In genomic region chr3:103438791-103439354, GRCm38 (mm10) we compare ENCODE assay signal across 8 mouse cellular contexts.
DNase-seq lines count a peak whose midpoint lies in the region; ATAC-seq and TF ChIP-seq lines count a peak whose summit lies in the region.

No protein-coding gene starts in this region.

- H3K4me1 ChIP-seq in CH12.LX (ENCODE audit: control insufficient read depth in 1 of 2, insufficient read depth in 2 of 2) = no peaks in the 10 kb centered on the region
- no peaks in the 10 kb centered on the region for H3K4me1 ChIP-seq in forebrain, embryonic 15.5 days

- H3K36me3 ChIP-seq in CH12.LX (replicated peaks in 1 of 2; ENCODE audit: control insufficient read depth in 1 of 2, insufficient read depth in 1 of 2, low read length in 1 of 2) = no peaks in the 10 kb centered on the region
- no peaks in the 10 kb centered on the region for H3K36me3 ChIP-seq in forebrain, embryonic 15.5 days

- H3K9ac ChIP-seq in CH12.LX (ENCODE audit: insufficient read depth, low read depth) = no peak overlapping the region
- no peak overlapping the region for H3K9ac ChIP-seq in forebrain, embryonic 15.5 days (replicated peaks)

- dilution Hi-C loops in CH12.LX (cut with MboI; ENCODE audit: extremely low pct_ligation_motif_present, extremely low pct_unique_long_range_greater_than_20kb, low sequenced_read_pairs) = no loop called here

- no peaks in the 10 kb centered on the region for H3K9me3 ChIP-seq in CH12.LX (replicated peaks; ENCODE audit: low read length)
- H3K9me3 ChIP-seq in forebrain, embryonic 15.5 days = no peaks in the 10 kb centered on the region

- peak; percentile 51 for ATAC-seq in forebrain, embryonic 15.5 days (replicated peaks)
- ATAC-seq in activated CD4-positive, CD25-positive, alpha-beta regulatory T cell, adult 4 months = no peak

- in situ Hi-C loops in CH12.LX (cut with MboI; ENCODE audit: low pct_ligation_motif_present, low pct_unique_long_range_greater_than_20kb, low sequenced_read_pairs) = loop anchor here (10.0 kb wide), 1 partner anchor 296 kb away; the partner anchor contains the start of genes Gm10964 and Olfml3

- no peaks in the 10 kb centered on the region for H3K79me2 ChIP-seq in CH12.LX (replicated peaks; ENCODE audit: control insufficient read depth, extremely low read depth, insufficient read depth, poor library complexity, severe bottlenecking)

- peak in 1 of 2 experiments; percentile 65; a peak in 2 of 4 replicates for TF ChIP-seq CTCF in CH12.LX (conservative IDR thresholded peaks at IDR 0.05 in 1 of 2, IDR thresholded peaks at IDR 0.05 in 1 of 2; ENCODE audit: low read depth in 2 of 2, low read length in 2 of 2)

- H3K4me3 ChIP-seq in CH12.LX (replicated peaks in 1 of 3; ENCODE audit: low read depth in 2 of 3, low read length in 2 of 3, poor library complexity in 1 of 3) = no peak overlapping the region
- H3K4me3 ChIP-seq in forebrain, embryonic 15.5 days = no peak overlapping the region

- TF ChIP-seq EP300 in CH12.LX (IDR thresholded peaks at IDR 0.05; ENCODE audit: low read length) = no peak

- 42% methylated on average over 12 of the region's 12 CpGs for WGBS in forebrain, embryonic 15.5 days

- peak; percentile 80 for DNase-seq in 3T3-L1 (ENCODE audit: low read depth, low spot score)
- DNase-seq in CH12.LX (ENCODE audit: extremely low read depth) = peak; percentile 46
- peak; percentile 33 for DNase-seq in c-Kit-positive CD71-negative TER-119-negative erythroid progenitor cells, embryonic 14.5 days (ENCODE audit: low read depth)
- DNase-seq in kidney, adult 9 months = peak; percentile 45
- DNase-seq in lung, postnatal 10 days = peak; percentile 78
- DNase-seq in right cerebral cortex, postnatal 10 days (ENCODE audit: low spot score in 2 of 2) = peak; percentile 38 to 54

- TF ChIP-seq POLR2A in CH12.LX (IDR thresholded peaks at IDR 0.05; ENCODE audit: low read depth, low read length) = no peak

- TF ChIP-seq RAD21 in CH12.LX (IDR thresholded peaks at IDR 0.05; ENCODE audit: low read depth, low read length) = peak; percentile 63

- no peak overlapping the region for H3K4me2 ChIP-seq in CH12.LX (ENCODE audit: insufficient read depth, low read depth, poor library complexity, severe bottlenecking)
- no peak overlapping the region for H3K4me2 ChIP-seq in forebrain, embryonic 15.5 days (replicated peaks)

- no peak overlapping the region for H3K27ac ChIP-seq in CH12.LX (ENCODE audit: insufficient read depth, low read depth)
- no peak overlapping the region for H3K27ac ChIP-seq in forebrain, embryonic 15.5 days (replicated peaks)

- peaks cover 2% of the 10 kb centered on the region for H3K27me3 ChIP-seq in CH12.LX (replicated peaks)
- no peaks in the 10 kb centered on the region for H3K27me3 ChIP-seq in forebrain, embryonic 15.5 days

TF ChIP-seq in CH12.LX, 34 proteins besides CTCF, POLR2A, EP300 and RAD21:
- peak; percentile 45 for TF ChIP-seq NRF1 (IDR thresholded peaks at IDR 0.05; ENCODE audit: low read depth, low read length)
- no peak for TF ChIP-seq ZNF384 (IDR thresholded peaks at IDR 0.05; ENCODE audit: low read depth, low read length)
- TF ChIP-seq SMC3 (IDR thresholded peaks at IDR 0.05; ENCODE audit: low read depth, low read length) = peak; percentile 46
TF ChIP-seq in CH12.LX: peak in this region for 2.
